Mouse (Mus musculus): ENCODE data around the gene Kmt5b. TPM values are rescaled to one million over a fixed set of nuclear protein-coding genes. Genes with fewer than 3 reads are reported as not detected.

The Kmt5b gene
- polyA plus RNA-seq, 1 experiment from 2014 or later: 6.2 TPM

DNA sequence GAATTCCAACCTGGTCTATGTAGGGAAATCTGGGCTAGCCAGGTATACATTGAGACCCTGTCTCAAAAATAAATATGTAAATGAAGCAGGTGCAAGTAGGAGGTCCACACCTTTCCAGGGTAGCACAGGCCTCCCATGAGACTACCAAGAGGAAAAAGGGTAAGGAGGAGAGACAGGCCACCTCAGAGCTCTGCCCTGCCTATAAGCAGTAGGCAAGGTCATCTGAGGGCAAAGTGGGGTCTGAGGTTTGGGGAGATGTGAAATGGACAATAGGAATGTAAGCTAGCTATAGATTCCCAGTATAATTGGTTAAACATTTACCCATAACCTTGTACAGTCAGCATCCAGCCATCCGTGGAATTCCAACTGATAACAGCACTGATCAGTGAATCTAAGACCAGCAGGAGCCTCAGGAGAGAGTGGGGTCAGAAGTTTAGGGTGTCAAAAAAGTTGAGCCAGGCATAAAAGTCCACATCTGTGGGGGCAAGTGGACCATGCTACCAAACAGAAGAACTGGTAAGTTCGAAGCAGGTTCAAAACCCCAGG, 52.8 kb downstream of the Kmt5b start:
- Histone ChIP-seq H3K4me3 (ENCODE audit: low read depth, low read length) (no peak overlapping the region), H3K27me3 (ENCODE audit: insufficient read depth, low read length) (no peaks in the 10 kb centered on the region), H3K27ac (ENCODE audit: low read depth) (no peak overlapping the region), H3K4me2 (ENCODE audit: low read depth, low read length) (no peak overlapping the region), H3K9me3 (ENCODE audit: low read length) (no peaks in the 10 kb centered on the region), H3K9ac (replicated peaks) (no peak overlapping the region), H3K4me1 (ENCODE audit: insufficient read depth) (peaks cover 13% of the 10 kb centered on the region), H3K36me3 (replicated peaks; ENCODE audit: insufficient read depth, low read length) (peaks cover 12% of the 10 kb centered on the region)
- no peak for TF ChIP-seq CTCF (IDR thresholded peaks at IDR 0.05; ENCODE audit: low read depth)
- TF ChIP-seq EP300 (IDR thresholded peaks at IDR 0.05; ENCODE audit: low read depth): no peak
- ATAC-seq (no peak), DNase-seq (no peak)
- 61% methylated on average over 2 of the region's 2 CpGs for WGBS (ENCODE audit: insufficient replicate concordance)

DNA sequence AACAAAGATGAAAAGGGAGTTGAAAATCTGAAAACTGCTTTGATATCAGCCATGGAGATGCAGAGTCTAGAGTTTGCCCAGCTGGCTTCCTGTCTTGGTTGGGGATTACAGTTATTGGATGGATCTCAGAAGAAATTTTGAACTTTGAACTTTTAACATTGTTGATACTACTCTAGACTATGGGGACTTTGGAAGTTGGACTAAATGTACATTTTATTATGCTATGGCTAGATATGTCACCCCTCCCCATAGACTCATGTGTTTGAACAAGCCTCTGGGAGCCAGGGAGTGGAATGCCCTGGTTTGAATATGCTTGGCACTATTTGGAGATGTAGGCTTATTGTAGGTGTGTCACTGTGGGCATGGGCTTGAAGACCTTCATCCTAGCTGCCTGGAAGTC, 57.8 kb downstream of the Kmt5b start:
- no peaks in the 10 kb centered on the region for H3K9me3 ChIP-seq (ENCODE audit: low read length)
- H3K4me1 ChIP-seq (ENCODE audit: insufficient read depth): peaks cover 8% of the 10 kb centered on the region; the same call in 1 of the 2 replicates
- H3K36me3 ChIP-seq (replicated peaks; ENCODE audit: insufficient read depth, low read length): no peaks in the 10 kb centered on the region
- H3K27ac ChIP-seq (ENCODE audit: low read depth): no peak overlapping the region
- no peak overlapping the region for H3K9ac ChIP-seq (replicated peaks)
- no peak overlapping the region for H3K4me2 ChIP-seq (ENCODE audit: low read depth, low read length)
- ATAC-seq: no peak
- DNase-seq: no peak
- H3K4me3 ChIP-seq (ENCODE audit: low read depth, low read length): no peak overlapping the region
- H3K27me3 ChIP-seq (ENCODE audit: insufficient read depth, low read length): no peaks in the 10 kb centered on the region
- TF ChIP-seq EP300 (IDR thresholded peaks at IDR 0.05; ENCODE audit: low read depth) (no peak), CTCF (IDR thresholded peaks at IDR 0.05; ENCODE audit: low read depth) (no peak)

DNA sequence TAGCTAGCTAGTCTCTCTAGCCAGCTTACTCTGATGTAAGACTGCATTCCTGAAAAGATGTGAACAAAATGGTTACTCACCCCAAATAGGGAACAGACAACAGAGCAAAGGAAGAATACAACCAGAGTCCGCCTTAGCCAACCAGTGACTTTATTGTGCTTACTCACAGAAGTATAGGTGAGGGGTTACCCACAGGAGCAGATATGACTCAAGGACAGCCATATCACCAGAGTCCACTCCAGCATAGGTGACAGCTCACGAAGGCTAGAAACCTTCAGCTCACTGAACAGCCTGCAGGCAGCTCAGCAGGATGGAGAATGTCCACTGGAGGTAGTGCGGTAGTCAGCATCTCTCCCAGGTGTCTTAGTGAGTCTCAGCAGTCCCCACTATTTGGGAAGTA, 62.6 kb downstream of the Kmt5b start:
- H3K4me3 ChIP-seq (ENCODE audit: low read depth, low read length): no peak overlapping the region
- H3K4me1 ChIP-seq (ENCODE audit: insufficient read depth): peaks cover 19% of the 10 kb centered on the region
- no peaks in the 10 kb centered on the region for H3K27me3 ChIP-seq (ENCODE audit: insufficient read depth, low read length)
- no peak for ATAC-seq
- no peaks in the 10 kb centered on the region for H3K36me3 ChIP-seq (replicated peaks; ENCODE audit: insufficient read depth, low read length)
- 78% methylated on average over 3 of the region's 3 CpGs for WGBS (ENCODE audit: insufficient replicate concordance)
- no peaks in the 10 kb centered on the region for H3K9me3 ChIP-seq (ENCODE audit: low read length)
- DNase-seq: no peak
- H3K27ac ChIP-seq (ENCODE audit: low read depth): no peak overlapping the region
- no peak overlapping the region for H3K4me2 ChIP-seq (ENCODE audit: low read depth, low read length)
- no peak for TF ChIP-seq CTCF (IDR thresholded peaks at IDR 0.05; ENCODE audit: low read depth)
- no peak for TF ChIP-seq EP300 (IDR thresholded peaks at IDR 0.05; ENCODE audit: low read depth)
- H3K9ac ChIP-seq (replicated peaks): no peak overlapping the region

DNA sequence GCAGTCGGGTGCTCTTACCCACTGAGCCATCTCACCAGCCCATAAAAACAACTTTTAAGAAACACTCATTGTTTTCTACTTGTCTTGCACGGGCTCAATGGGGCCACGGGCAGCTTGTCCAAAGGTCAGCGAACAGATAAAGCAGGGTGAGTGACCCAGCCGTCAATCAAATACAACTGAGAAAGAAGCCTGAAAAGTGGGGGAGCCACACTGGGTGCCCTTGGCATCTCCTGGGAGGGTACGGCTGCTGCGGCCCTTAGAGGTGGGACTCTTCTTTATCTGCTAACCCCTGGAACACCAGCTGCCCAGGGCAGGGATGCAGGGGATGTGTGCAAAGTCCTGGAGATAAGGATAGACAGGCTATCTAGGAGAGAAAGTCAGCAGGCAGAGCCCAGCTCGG, 64.5 kb downstream of the Kmt5b start:
- no peak overlapping the region; the same call in 1 of the 2 replicates for H3K9ac ChIP-seq (replicated peaks)
- H3K4me2 ChIP-seq (ENCODE audit: low read depth, low read length): no peak overlapping the region
- peak overlapping the region; percentile 69 for H3K27ac ChIP-seq (ENCODE audit: low read depth)
- 50% methylated on average over 8 of the region's 8 CpGs for WGBS (ENCODE audit: insufficient replicate concordance)
- peaks cover 19% of the 10 kb centered on the region for H3K4me1 ChIP-seq (ENCODE audit: insufficient read depth)
- TF ChIP-seq EP300 (IDR thresholded peaks at IDR 0.05; ENCODE audit: low read depth): no peak
- TF ChIP-seq CTCF (IDR thresholded peaks at IDR 0.05; ENCODE audit: low read depth): no peak
- H3K36me3 ChIP-seq (replicated peaks; ENCODE audit: insufficient read depth, low read length): no peaks in the 10 kb centered on the region
- no peaks in the 10 kb centered on the region for H3K27me3 ChIP-seq (ENCODE audit: insufficient read depth, low read length)
- no peak overlapping the region for H3K4me3 ChIP-seq (ENCODE audit: low read depth, low read length)
- no peaks in the 10 kb centered on the region for H3K9me3 ChIP-seq (ENCODE audit: low read length)
- DNase-seq (peak; percentile 52), ATAC-seq (peak; percentile 18)

DNA sequence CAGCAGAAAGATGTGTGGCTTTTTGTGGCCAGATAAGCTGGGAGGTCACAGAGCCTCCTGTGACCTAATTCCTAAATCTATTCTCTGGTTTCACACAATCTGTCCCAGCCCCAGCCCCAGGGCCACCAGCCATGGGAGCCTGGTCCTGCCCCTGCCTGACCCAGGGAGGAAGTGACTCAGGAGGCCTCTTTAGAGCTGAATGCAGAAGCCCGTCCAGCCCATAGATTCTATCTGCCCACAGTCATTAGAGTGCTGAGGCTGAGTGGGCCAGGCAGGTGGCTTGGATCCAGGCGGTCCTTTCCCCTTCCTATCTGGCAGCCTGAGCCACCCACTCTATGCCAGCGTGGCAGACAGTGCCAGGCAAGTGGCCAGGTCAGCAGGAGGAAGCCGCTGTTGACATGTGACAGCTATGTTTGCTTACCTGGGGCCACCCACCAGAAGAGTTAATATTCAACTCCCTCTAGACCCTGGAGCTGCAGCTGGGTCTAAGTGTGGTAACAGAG, 65.7 kb downstream of the Kmt5b start:
- peak overlapping the region; percentile 42; the same call in 1 of the 2 replicates for H3K4me2 ChIP-seq (ENCODE audit: low read depth, low read length)

DNA sequence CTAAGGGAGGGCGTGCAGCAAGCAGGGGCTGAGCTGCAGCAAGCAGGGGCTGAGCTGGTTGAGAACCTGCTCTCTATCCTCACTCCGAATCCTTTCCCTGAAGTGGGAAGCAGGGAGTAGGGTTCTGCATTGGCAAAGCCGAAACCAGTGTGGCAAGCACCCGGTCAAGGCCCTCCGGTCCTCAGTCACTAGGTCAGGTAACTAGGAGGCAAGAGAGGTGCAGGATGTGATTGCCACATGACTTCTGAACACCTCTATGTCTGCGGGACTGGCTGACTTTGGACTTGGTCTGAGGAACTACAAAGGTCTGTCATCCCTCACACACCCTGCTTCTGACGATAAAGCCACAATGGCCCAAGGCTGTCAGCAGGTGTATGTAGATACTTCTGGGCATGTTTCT, 67.1 kb downstream of the Kmt5b start:
- peak; percentile 40 for DNase-seq
- Histone ChIP-seq H3K27ac (ENCODE audit: low read depth) (peak overlapping the region; percentile 76), H3K9me3 (ENCODE audit: low read length) (no peaks in the 10 kb centered on the region), H3K4me3 (ENCODE audit: low read depth, low read length) (no peak overlapping the region), H3K4me1 (ENCODE audit: insufficient read depth) (peaks cover 19% of the 10 kb centered on the region), H3K36me3 (replicated peaks; ENCODE audit: insufficient read depth, low read length) (no peaks in the 10 kb centered on the region), H3K4me2 (ENCODE audit: low read depth, low read length) (peak overlapping the region; percentile 42; the same call in 1 of the 2 replicates), H3K27me3 (ENCODE audit: insufficient read depth, low read length) (no peaks in the 10 kb centered on the region), H3K9ac (replicated peaks) (no peak overlapping the region)
- WGBS (ENCODE audit: insufficient replicate concordance): 69% methylated on average over 7 of the region's 7 CpGs
- peak; percentile 30; the same call in 1 of the 2 replicates for ATAC-seq
- TF ChIP-seq CTCF (IDR thresholded peaks at IDR 0.05; ENCODE audit: low read depth): no peak
- no peak for TF ChIP-seq EP300 (IDR thresholded peaks at IDR 0.05; ENCODE audit: low read depth)

More for the DNA sequence above, 65.7 kb downstream of the Kmt5b start:
- no peak overlapping the region for H3K9ac ChIP-seq (replicated peaks)
- H3K4me3 ChIP-seq (ENCODE audit: low read depth, low read length): no peak overlapping the region
- H3K27me3 ChIP-seq (ENCODE audit: insufficient read depth, low read length): no peaks in the 10 kb centered on the region
- H3K27ac ChIP-seq (ENCODE audit: low read depth): peak overlapping the region; percentile 76
- ATAC-seq: peak; percentile 91
- TF ChIP-seq EP300 (IDR thresholded peaks at IDR 0.05; ENCODE audit: low read depth) (peak; percentile 87), CTCF (IDR thresholded peaks at IDR 0.05; ENCODE audit: low read depth) (no peak)
- no peaks in the 10 kb centered on the region for H3K9me3 ChIP-seq (ENCODE audit: low read length)
- WGBS (ENCODE audit: insufficient replicate concordance): 21% methylated on average over 4 of the region's 4 CpGs
- DNase-seq: peak; percentile 78
- H3K4me1 ChIP-seq (ENCODE audit: insufficient read depth): peaks cover 19% of the 10 kb centered on the region
- no peaks in the 10 kb centered on the region for H3K36me3 ChIP-seq (replicated peaks; ENCODE audit: insufficient read depth, low read length)

Measured in liver, postnatal 0 days (tissue).